Mouse (Mus musculus): ENCODE data around the gene Gtf2ird2. TPM values are rescaled to one million over a fixed set of nuclear protein-coding genes. Genes with fewer than 3 reads are reported as not detected.

The Gtf2ird2 gene
- total RNA-seq, 2 experiments from 2014 or later: 7.4 to 12.0 TPM

DNA sequence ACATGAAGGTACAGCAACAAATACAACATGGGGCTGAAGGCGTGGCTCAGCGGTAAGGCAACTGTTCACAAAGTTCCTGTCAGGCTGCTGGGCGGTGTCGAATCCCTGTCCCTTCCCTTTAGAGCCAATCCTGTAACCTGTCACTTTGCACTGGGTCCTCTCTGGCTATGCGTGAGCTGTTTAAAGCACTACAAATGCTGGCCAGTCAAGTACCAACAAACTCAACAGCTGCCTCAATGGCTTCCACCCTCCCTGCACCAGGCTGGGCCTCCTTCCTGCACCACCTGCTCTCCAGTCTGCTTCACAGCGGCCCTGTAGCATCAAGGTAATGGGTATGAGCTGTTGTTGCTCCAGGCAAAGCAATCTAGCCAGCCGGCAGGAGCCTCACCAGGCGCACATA is 84.9 kb downstream of the Gtf2ird2 start:
- no peak for DNase-seq

DNA sequence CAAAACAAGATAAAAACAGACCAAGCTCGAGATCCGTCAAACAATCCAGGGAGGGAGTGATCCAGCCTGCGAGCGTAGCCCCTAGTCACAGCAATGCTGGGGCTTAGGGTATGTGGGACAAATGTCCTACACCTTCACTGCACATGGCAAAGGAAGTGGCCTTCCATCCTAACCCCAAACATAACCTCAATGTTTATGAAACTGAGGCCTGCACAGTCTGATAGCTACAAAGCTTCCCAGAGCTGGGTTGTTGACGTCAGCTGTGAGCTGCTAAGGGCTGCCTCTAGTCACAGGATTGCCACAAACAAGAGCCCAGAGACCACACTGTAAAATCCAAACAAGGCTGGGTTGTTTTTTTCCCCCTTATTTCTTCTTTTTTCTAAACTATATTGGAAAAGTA is 85.9 kb downstream of the Gtf2ird2 start:
- DNase-seq: no peak

- no peak for DNase-seq
These were observed 86.7 kb downstream of the Gtf2ird2 start for GRCm38 (mm10) chr5:134270566-134270965.

DNA sequence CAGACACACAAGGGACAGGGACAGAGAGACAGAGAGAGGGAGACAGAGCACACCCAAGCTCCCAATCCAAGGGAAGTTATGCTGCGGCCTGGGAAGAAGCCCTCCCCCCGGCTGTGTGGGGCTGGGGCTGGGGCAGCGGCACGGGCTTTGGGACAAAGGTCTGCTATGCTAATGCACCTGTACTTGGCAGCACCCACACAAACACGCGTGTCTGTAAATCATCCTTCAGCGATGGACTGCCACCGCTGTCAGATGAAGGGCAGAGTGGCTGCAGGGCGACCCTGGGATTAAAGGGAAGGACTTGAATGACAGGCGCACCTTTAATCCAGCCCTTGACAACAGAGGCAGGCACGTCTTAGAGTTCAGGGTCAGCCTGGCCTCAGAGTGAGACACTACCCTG is 87.6 kb downstream of the Gtf2ird2 start:
- no peak for DNase-seq

GRCm38 (mm10) chr5:134272761-134273160 is 88.9 kb downstream of the Gtf2ird2 start:
- no peak for DNase-seq

- DNase-seq: no peak
These were observed 89.9 kb downstream of the Gtf2ird2 start for GRCm38 (mm10) chr5:134273761-134274160.

Other genes starting within 250 kb of the Gtf2ird2 start
- 10 to 100 TPM; 14.0 to 19.7 TPM for gene Castor2, start 84.3 kb upstream of the Gtf2ird2 start, total RNA-seq (2021)
- gene Rcc1l, start 7.2 kb upstream of the Gtf2ird2 start, total RNA-seq (2021): 10 to 100 TPM; 26.6 to 29.4 TPM
- gene Ncf1, start 45.6 kb downstream of the Gtf2ird2 start, total RNA-seq (2021): 10 to 100 TPM in 1 of 2 experiments, 1 to 10 TPM in 1; 8.4 to 10.2 TPM
- 100 to 1,000 TPM; 228 to 249 TPM for gene Gtf2i, start 130.7 kb downstream of the Gtf2ird2 start, total RNA-seq (2021)